Mouse (Mus musculus) kidney, postnatal 10 days (tissue): ENCODE results near the gene Igf2bp1.
"Not testable (repeated sequence)": the region's sequence is repeated elsewhere in the genome, so short reads cannot be mapped to it uniquely, and the experiment has no call there.

Experiments used
- DNase-seq: peaks from one replicate; pipeline ENCODE4 v3.0.0; 2021; ENCODE audit warnings: mixed read lengths

Igf2bp1 gene

DNA sequence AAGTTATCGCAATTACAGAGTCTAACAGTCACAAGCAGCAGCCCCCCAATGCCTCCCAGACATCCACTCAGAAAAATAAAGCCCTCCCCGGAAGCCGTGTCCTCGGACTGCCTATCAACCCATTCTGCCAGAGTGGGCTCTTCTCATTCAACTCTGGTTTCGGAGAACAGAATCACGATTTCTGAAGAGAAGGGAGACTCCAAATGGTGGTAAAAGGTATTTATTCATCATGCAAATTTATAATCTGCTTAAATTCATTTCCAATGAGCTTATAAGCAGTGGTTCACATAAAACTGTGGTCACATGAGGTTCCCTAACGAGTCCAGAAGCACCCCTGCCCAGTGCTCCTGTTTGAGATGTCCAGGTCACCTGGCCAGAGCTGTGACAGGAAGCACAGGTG lies 48.3 kb downstream of the Igf2bp1 start:
- DNase-seq = no peak

DNA sequence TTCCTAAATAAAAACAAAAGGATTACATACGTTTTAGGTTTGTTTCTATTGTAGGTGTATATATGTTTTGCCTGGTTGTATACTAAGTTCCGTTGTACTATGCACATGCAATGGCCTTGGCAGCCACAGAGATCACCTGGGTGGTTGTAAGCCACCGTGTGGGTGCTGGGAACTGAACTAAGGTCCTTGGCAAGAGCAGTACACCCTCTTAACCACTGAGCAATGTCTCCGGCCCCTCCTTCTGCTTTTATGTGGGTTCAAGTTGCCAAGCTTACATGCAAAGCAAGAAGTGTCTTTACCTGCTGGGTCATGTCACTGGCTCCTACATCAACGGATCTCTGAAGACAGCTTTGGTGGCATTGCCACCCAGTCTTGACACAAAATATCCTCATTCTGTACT lies 52.4 kb downstream of the Igf2bp1 start:
- no peak for DNase-seq

DNA sequence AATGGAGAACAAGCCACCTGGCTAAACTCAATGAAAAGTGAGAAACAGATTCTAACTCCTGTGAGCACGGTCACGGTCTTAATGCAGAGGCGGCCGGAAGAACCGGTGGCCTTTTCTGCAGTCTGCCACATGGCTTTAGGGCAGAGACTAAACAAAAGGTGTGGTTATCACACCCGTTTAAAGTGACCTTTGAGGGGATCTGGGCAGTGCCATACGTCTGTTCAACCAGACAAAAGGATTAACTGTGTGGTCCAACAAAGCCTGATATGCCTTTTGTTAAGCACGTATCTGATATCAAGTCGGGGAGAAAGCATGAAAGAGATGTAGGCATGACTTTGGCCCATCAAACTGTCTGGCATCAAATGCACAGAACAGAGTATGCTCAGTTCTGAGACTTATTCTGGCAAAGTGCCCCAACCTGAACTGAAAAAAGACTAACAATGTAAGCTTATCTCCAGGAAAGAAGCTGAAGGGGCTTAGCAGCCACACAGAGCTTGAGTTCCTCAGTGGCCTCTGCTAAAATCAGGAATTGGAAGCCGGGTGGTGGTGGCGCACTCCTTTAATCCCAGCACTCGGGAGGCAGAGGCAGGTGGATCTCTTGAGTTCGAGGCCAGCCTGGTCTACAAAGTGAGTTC lies 59.8 kb downstream of the Igf2bp1 start:
- DNase-seq = no peak

DNA sequence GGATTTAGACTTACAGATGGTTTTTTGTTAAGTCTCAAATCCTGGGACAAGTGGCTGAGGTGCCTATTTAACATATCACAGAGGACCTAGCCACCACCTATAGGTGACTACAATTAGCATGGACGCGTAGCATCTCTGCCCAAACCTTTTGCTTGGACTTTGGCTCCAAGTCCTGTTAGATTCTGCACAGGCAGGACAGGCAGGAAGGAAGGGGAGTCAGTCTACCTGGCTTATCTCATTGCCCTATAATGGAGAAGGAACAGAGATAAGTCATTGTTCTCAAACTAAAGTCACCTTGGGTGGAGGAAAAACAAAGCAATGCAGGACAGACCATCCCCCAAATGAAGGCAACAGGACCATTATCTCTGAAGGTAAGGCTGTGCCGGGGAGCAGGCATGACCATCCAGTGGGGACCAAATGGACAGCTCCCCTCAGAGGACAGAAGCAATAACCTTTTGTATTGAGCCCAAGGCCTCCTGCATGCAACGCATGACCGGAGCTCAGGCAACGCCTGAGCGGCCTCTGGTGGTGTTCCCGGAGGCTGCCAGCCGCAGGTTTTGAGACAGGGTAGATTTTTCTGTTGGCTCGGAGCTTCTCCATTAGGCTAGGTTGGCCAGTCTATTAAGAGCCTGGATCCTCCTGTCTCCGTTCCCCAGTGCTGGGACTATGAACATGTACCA lies 65.8 kb downstream of the Igf2bp1 start:
- peak; percentile 55 for DNase-seq

DNA sequence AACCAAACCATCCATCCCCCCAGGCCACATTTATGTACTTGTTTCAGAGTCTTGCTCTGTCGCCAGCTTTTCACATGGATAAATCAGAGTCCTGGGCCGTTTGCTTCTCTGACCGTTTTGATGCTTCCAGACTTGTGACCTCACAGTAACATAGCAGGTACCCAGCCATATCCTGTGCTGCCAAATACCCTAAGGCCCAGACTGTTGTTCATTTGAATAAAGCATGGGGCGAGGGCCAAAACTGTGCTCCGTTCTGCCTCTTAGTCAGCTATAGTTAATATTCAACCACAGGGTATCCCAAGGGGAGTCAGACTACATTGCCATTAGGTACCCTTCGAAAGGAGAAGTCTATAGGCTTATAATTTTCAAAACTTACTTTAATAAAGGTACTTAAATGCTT lies 69.3 kb downstream of the Igf2bp1 start:
- peak; percentile 50 for DNase-seq

DNA sequence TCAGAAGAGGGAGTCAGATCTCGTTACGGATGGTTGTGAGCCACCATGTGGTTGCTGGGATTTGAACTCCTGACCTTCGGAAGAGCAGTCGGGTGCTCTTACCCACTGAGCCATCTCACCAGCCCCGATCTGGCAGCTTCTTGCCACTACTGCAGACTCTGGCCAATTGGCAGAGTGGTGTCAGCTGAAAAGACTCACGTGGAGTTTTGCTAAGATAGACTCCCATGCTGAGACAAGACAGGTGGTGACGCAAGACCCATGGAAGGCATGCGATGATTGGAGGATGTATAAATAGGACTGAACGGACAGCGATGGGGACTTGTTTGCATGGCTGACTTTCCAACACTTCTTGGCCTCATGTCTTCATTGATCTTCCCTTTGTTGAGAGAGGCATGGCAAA lies 73.6 kb downstream of the Igf2bp1 start:
- not testable (repeated sequence) for DNase-seq

DNA sequence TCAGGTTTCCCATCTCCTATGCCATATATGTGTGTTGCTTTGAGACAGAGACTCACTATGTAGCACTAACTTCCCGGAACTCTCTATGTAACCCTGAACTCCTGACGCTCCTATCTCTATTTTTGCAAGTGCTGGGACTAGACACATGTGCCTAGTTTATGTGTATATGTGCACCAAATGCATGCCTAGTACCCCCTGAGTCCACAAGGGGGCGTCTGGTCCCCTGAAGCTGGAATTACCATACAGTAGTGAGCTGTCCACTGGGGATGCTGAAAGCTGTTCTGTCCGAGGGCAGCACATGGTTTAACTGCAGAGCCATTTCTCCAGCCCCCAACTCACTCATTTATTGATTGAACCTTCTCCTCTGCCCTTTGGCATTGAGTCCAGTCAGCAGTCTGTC lies 79.3 kb downstream of the Igf2bp1 start:
- no peak for DNase-seq

DNA sequence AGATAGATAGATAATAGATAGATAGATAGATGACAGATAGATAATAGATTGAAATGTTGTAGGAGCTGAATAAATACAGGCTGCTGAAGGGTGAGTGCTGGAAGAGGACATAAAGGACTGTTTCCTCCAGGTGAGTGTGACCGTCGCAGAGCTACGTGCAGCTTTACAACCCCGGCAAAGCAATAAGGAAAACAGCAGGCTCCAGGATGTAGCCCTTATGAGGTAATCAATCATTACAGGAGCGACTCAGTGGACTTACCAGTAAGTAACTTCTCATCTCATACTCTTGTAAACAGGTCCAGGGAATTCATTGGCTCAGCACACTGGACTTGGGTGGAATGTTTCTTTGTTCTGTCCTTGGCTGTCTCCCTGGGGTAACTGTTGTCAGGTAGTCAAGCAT lies 79.8 kb downstream of the Igf2bp1 start:
- no peak for DNase-seq

DNA sequence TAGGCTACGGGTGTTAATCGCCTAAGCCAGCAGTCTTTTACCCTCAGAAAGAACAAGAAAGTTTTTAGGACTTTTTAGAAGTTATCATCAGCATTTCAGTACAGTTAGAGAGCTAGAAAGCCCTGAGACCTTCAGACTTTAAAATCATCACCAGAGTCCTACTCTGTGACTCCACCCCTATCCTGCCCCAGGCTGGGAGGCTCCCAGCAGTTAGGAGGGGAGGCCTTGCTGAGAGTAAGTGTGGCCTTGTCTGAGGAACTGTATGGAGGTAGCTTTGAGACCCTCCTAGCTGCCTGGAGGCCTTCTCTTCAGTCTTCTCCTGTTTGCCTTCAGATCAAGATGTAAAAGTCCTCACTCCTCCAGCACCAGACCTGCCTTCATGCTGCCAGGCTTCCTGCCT lies 81.5 kb downstream of the Igf2bp1 start:
- no peak for DNase-seq

DNA sequence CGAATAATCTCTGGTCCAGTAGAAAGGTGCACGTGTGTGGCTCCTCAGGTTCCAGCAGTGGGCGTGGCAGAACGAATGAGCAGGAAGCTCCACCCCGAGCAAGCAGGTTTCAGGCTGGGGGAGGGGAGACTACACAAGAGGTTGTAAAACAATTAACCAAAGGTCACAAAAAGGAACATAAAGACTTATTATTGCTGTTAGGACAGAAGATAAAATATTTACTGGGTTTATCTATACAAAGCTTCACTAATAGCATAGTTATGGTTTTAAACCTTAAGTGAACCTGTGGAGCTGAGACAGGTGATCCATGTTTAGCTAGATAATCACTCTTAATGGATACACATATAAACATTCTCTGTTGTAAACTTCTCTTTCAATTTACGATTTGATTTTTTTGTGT lies 82.3 kb downstream of the Igf2bp1 start:
- not testable (repeated sequence) for DNase-seq

DNA sequence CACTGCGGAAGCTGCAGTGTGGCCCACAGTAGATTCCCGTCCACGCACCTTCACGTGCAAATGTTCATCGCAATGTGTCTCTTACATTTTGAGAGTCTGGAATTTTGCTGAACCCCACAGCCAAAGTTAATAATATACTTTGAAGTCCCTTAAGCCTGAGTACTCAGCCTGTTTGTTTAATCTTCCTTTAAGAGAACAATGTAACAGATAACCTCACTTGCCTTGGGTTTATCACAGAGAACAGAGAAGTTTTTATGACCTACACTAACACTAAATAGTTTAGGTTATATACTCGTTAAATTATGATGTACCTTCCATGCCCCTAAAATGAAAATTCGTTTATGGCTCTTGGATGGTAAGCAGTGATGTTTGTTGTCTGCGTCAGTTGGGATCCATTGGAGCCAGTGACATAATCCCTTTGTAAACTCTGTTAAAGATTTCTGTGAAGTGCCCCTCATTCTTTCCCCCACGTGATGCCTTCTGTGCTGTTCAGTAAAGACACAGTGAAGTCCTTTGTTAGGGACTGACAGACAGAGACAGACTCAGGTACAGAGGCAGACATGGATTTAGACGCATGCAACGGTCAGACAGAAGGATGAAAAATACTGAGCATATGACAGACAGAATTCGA lies 83.6 kb downstream of the Igf2bp1 start:
- no peak for DNase-seq

DNA sequence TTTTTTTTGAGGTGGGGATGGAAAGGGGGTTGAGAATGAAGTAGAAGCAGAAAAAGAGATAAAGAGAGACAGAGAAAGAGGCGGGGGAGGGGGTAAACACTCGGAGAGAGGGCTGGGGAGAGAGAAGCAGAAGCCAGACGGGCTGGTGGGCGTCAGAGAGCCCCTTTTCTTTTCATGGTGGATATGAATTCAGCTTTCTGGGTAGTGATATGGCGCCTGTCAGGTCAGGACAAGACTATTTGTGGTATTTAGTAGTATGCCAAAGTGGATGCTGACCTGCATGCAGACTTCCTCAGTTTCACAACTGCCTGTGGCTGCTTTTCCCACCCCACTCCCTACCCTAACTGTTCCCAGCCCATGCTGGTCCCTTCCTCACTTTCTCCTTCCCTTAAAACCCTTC lies 89.3 kb downstream of the Igf2bp1 start:
- no peak for DNase-seq

DNA sequence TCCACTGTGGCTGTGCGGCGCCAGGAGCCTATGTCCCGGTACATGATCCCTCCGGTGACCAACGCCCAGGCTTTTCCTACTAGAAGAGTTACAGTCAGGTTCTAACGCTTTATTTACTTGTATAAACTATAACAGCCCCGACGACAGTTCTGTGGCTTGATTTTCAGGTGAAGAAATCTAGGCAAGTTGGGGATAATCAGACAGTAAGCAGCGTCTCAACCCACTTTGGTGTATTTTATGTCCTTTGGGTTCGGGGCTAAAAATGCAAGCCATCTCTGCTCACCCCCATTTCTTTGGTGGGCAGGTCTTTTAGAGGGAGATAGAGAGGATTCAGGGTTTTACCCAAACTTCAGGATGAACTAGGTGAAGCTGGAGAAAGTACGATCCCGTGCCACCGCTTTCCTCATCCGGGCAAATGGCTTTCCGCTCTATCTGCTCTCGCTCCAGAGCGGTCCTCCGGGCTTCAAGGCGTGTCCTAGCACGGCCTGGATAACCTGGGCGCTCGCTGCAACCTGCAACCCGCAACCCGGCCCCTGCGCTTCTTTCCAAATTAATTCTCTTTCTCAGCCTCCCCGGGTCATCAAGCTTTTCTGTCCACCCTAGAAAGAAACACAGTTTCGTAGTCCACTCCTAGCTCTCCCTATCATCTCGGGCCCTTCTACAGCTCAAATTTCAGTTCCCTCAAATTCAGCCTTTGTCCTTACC lies 90.6 kb downstream of the Igf2bp1 start:
- DNase-seq = peak; percentile 22

DNA sequence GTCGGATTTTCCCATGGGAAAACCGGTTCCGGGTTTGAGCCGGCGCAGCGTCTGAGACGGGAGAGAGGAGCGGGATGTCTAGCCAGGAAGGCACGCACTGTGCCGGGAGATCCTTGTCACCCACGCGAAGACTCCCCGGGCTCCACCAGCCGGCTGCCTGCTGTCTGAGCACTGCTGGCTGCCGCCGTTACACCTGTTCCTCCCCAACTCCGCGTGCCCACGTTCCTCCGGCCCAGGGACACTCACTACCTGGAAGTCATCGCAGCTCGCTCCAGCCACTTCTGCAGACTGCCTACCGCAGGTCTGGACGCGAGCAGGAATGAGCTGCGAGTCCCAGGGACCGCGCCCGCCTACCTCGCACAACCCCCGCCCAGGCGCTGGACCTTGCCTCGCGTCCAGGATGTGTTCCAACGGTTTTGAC lies 91.2 kb downstream of the Igf2bp1 start, which contains the start of gene B4galnt2:
TSS of gene B4galnt2 (minus strand) at position 321 of the 421 bp plus-strand sequence.
- peak; percentile 49 for DNase-seq

DNA sequence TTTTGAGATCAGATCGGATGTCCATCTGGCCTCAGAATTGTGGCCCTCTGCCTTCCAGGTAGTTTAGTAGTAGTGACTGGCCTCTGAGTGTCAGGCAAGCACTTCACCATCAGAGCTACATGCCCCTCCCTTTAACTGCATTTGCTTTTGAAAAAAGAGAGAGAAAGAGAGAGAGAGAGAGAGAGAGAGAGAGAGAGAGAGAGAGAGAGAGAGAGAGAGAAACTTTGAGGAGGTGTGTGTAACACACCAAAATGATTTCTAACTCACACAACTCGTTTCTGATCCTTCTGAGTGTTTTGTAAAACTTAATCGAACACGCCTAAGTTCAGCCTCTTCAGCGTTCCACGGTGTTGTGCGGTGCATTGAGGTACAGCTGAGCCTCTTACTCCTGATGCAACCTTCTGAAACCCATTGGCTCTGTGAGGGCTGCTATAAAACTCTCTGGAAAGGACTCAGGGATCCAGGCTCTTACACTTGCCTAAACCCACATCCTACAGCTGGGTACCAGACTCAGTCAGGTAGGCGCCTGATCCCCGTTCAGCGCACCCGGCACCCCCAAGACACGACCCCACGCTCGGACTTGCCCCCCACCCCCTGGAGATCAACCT lies 91.7 kb downstream of the Igf2bp1 start:
- no peak for DNase-seq

DNA sequence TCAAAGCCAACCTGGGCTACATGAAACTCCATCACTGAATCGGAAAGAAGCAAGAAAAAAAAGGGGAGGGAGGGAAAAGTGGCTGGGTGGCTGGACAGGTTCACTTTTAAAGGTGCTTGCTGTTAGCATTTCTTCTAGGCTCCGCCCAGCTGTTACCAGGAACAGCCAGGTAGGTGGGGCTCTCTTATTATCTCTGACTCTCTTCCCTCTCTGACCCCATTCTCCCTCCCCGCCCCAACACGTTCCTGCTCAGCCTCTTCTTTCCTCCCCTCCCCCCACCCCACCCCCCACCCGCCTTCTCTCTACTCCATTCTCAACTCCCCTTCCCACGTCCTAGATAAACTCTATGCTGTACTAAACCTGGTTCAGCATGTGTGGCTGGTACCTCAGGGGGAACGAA lies 94.2 kb downstream of the Igf2bp1 start:
- DNase-seq = no peak

DNA sequence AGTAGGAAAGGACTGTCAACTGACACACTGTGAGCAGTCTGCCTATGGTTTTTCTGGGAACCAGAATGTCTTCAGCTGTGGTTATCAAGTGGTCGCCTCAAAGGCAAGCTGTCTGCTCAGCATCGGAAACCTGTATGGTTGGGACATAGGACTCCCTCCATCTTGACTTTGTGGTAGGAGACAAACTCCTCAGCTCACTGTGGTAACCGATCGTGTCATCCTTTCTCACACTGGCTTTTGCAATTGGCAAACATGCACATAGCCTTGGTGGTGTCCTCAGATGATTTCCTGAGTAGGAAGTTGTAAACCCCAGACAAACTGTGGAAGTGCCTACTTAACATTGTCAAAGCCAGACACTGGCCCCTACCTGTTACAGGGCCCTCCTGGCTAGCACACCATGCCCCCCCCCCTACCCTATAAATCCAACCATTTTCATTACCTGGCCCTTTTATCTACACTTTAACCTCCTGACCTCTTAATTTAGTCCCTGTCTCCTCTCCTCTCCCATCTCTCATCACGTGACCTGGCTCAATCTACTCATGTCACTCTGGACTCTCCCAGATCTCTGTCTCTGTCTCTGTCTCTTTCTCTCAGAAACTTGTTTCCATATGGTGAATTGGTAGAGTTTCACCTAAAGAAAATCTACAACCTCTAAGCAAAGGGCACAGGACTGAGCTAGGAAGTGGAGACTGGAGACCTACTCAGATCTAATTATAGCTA lies 97.8 kb downstream of the Igf2bp1 start:
- DNase-seq = no peak
